In the genomic region with DNA sequence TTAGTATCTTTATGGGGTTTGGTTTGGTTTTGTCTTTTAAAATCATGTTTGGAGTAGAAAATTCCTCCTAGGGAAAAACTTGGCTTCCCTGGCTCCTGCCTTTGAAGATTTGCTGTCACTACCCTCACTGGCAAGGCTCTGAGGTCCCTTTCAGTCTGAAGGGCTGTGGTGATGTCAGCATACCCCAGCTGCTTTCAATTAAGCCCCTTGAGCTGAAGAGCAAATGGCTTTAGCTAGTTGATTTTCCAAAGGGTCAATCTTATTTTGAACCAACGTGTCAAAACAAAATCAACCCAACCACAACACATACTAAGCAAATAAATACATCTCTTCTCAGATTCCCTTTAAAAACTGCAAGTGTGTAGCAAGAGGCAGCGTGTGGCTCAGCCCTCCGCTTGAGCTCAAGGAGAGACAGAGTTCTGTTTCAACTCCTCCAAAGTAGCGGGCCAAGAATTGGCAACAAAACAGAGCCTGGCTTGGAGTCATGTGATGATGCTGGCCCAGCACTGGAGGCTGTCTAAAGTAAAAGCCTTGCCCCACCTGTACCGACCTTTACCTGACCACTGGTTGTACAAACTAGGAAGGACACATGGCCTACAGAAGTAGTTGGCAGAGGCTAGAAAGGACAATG, we compare ENCODE assay signal across 9 mouse cellular contexts. TPM values are rescaled to one million over a fixed set of nuclear protein-coding genes. Genes with fewer than 3 reads are reported as not detected.
DNase-seq lines count a peak whose midpoint lies in the region; ATAC-seq and TF ChIP-seq lines count a peak whose summit lies in the region.
"Had no signal": no experiment of that assay in that cellular context is flagged by ENCODE, and none has a peak within 500 bp of the region (broad histone marks: within the 10 kb centered on the region; RNA-seq: fewer than 3 reads in every experiment).

No protein-coding gene starts in this region.

- H3K4me2 ChIP-seq in kidney, embryonic 14.5 days (replicated peaks; ENCODE audit: low read depth, low read length): no peak overlapping the region
- no peak overlapping the region for H3K4me2 ChIP-seq in embryonic facial prominence, embryonic 15.5 days (replicated peaks)
- no peak overlapping the region for H3K4me2 ChIP-seq in liver, embryonic 11.5 days

- no peaks in the 10 kb centered on the region for H3K27me3 ChIP-seq in kidney, adult 2 months (replicated peaks; ENCODE audit: control insufficient read depth, insufficient read depth, low read length)
- no peaks in the 10 kb centered on the region for H3K27me3 ChIP-seq in kidney, embryonic 14.5 days (ENCODE audit: control insufficient read depth, insufficient read depth, low read length)
- no peaks in the 10 kb centered on the region for H3K27me3 ChIP-seq in embryonic facial prominence, embryonic 15.5 days
- H3K27me3 ChIP-seq in liver, embryonic 11.5 days (replicated peaks; ENCODE audit: control insufficient read depth, insufficient read depth, low read length): peaks cover 5% of the 10 kb centered on the region

- no peak overlapping the region for H3K4me3 ChIP-seq in kidney, adult 2 months (ENCODE audit: insufficient read depth, low read depth, low read length)
- no peak overlapping the region for H3K4me3 ChIP-seq in kidney, embryonic 14.5 days (ENCODE audit: low read length)
- H3K4me3 ChIP-seq in embryonic facial prominence, embryonic 15.5 days (replicated peaks): no peak overlapping the region
- no peak overlapping the region for H3K4me3 ChIP-seq in liver, embryonic 11.5 days (ENCODE audit: low read depth, low read length)

- no peak for ATAC-seq in kidney, embryonic 14.5 days (ENCODE audit: low FRiP score, low TSS enrichment)
- peak; percentile 36; the same call in 1 of the 2 replicates for ATAC-seq in embryonic facial prominence, embryonic 15.5 days (ENCODE audit: insufficient number of reproducible peaks, low FRiP score, low TSS enrichment, low read depth)
- no peak for ATAC-seq in liver, embryonic 11.5 days (replicated peaks; ENCODE audit: low FRiP score)

- H3K4me1 ChIP-seq in kidney, adult 2 months (ENCODE audit: control insufficient read depth, insufficient read depth, low read length): peaks cover 7% of the 10 kb centered on the region; the same call in 1 of the 2 replicates
- H3K4me1 ChIP-seq in kidney, embryonic 14.5 days (ENCODE audit: control insufficient read depth, insufficient read depth, low read length): peaks cover 23% of the 10 kb centered on the region
- peaks cover 41% of the 10 kb centered on the region for H3K4me1 ChIP-seq in embryonic facial prominence, embryonic 15.5 days
- peaks cover 11% of the 10 kb centered on the region for H3K4me1 ChIP-seq in liver, embryonic 11.5 days (replicated peaks; ENCODE audit: control insufficient read depth, insufficient read depth, low read length)

- DNase-seq in cerebellum, adult 11-12 months: peak; percentile 30
- no peak for DNase-seq in cerebellum, adult 8-10 months
- peak; percentile 45 for DNase-seq in kidney, adult 2 months
- DNase-seq in Muller cell, postnatal 12 days (ENCODE audit: inconsistent ontology term): peak; percentile 22
- no peak for DNase-seq in liver, embryonic 11.5 days (ENCODE audit: low spot score)
- no peak for DNase-seq in urinary bladder, adult 18-20 months (ENCODE audit: low spot score in 2 of 2)
- DNase-seq: B cell, adult 2 months had no signal

- H3K9ac ChIP-seq in kidney, embryonic 14.5 days (ENCODE audit: low read depth, low read length): no peak overlapping the region
- no peak overlapping the region for H3K9ac ChIP-seq in embryonic facial prominence, embryonic 15.5 days
- H3K9ac ChIP-seq in liver, embryonic 11.5 days (ENCODE audit: low read depth, low read length): no peak overlapping the region

- TF ChIP-seq POLR2A in kidney, adult 2 months (IDR thresholded peaks at IDR 0.05; ENCODE audit: low read depth, low read length): no peak

- H3K36me3 ChIP-seq in kidney, adult 2 months (ENCODE audit: control insufficient read depth, insufficient read depth, low read length): no peaks in the 10 kb centered on the region
- no peaks in the 10 kb centered on the region for H3K36me3 ChIP-seq in kidney, embryonic 14.5 days (ENCODE audit: control insufficient read depth, insufficient read depth, low read length)
- no peaks in the 10 kb centered on the region for H3K36me3 ChIP-seq in embryonic facial prominence, embryonic 15.5 days
- H3K36me3 ChIP-seq in liver, embryonic 11.5 days (ENCODE audit: control insufficient read depth, insufficient read depth, low read length): no peaks in the 10 kb centered on the region

- no peak overlapping the region for H3K27ac ChIP-seq in kidney, adult 2 months (ENCODE audit: insufficient read depth, low read depth, low read length)
- H3K27ac ChIP-seq in kidney, embryonic 14.5 days (ENCODE audit: low read depth, low read length): no peak overlapping the region
- H3K27ac ChIP-seq in embryonic facial prominence, embryonic 15.5 days (replicated peaks): peak overlapping the region; percentile 74
- no peak overlapping the region for H3K27ac ChIP-seq in liver, embryonic 11.5 days (ENCODE audit: low read depth, low read length)

- no peak for TF ChIP-seq CTCF in kidney, adult 2 months (conservative IDR thresholded peaks at IDR 0.05; ENCODE audit: insufficient read depth, insufficient read length, low read depth, low read length)

- no peaks in the 10 kb centered on the region for H3K9me3 ChIP-seq in kidney, embryonic 14.5 days (ENCODE audit: control insufficient read depth, low read length)
- H3K9me3 ChIP-seq in embryonic facial prominence, embryonic 15.5 days (replicated peaks): no peaks in the 10 kb centered on the region
- no peaks in the 10 kb centered on the region for H3K9me3 ChIP-seq in liver, embryonic 11.5 days (ENCODE audit: control insufficient read depth, low read length)

- WGBS in kidney, adult 2 months: 47% methylated on average over 5 of the region's 5 CpGs
- WGBS in kidney, embryonic 14.5 days: 53% methylated on average over 5 of the region's 5 CpGs
- WGBS in embryonic facial prominence, embryonic 15.5 days: 25% methylated on average over 5 of the region's 5 CpGs
- WGBS in liver, embryonic 11.5 days: 58% methylated on average over 5 of the region's 5 CpGs

RNA-seq across cellular contexts. Expression of gene Dnmt3a, which starts 17.3 kb away (rescaled TPM):
- polyA plus RNA-seq in kidney, adult 2 months (2012; rRNA removed): 11.8 and 12.9 TPM in 2 replicates
- polyA plus RNA-seq in kidney, embryonic 14.5 days (2014; fragmentation: Nextera tagmentation; extraction: Ambion mirVana): 59.9 and 87.9 TPM in 2 replicates
- polyA plus RNA-seq in embryonic facial prominence, embryonic 15.5 days (2015; fragmentation: Nextera tagmentation; extraction: Ambion mirVana): 114 and 135 TPM in 2 replicates
- 73.2 and 73.3 TPM in 2 replicates for polyA plus RNA-seq in liver, embryonic 11.5 days (2014; fragmentation: Nextera tagmentation; extraction: Ambion mirVana)

Comparison
In these comparisons a context has a peak if more than half of its experiments do, and no peak if none do; other contexts are left out.
1. DNase-seq: peak in cerebellum, adult 11-12 months (single experiment), kidney, adult 2 months (single experiment) and Muller cell, postnatal 12 days (single experiment); none in cerebellum, adult 8-10 months (single experiment), liver, embryonic 11.5 days (single experiment) and urinary bladder, adult 18-20 months (0 of 2).